Mouse (Mus musculus) frontal cortex, postnatal 25 days (tissue): ENCODE data around the gene Miox.

Experiments
- DNase-seq, 2 experiments: peaks; one replicate each; pipeline ENCODE4 v3.0.0; 2022; ENCODE audit warnings: low spot score in 2 of 2

Miox gene

GRCm38 (mm10) chr15:89316146-89316545 lies 18.1 kb upstream of the Miox start:
- DNase-seq = no peak

GRCm38 (mm10) chr15:89321264-89321663 lies 12.9 kb upstream of the Miox start:
- no peak for DNase-seq

- DNase-seq = no peak
Measured at GRCm38 (mm10) chr15:89322670-89323522, 11.3 kb upstream of the Miox start, which contains the start of gene Adm2. TSS of gene Adm2 (plus strand) at chr15:89322720.

- DNase-seq = no peak
Measured at GRCm38 (mm10) chr15:89323656-89324055, 10.5 kb upstream of the Miox start.

- no peak for DNase-seq
Measured at GRCm38 (mm10) chr15:89326441-89326840, 7.8 kb upstream of the Miox start.

GRCm38 (mm10) chr15:89334774-89335537 lies 758 bp downstream of the Miox start:
- DNase-seq = no peak

GRCm38 (mm10) chr15:89336422-89336821 lies 2.2 kb downstream of the Miox start:
- no peak for DNase-seq

GRCm38 (mm10) chr15:89339696-89340095 lies 5.5 kb downstream of the Miox start:
- no peak for DNase-seq

GRCm38 (mm10) chr15:89340136-89340535 lies 5.9 kb downstream of the Miox start:
- DNase-seq = no peak

GRCm38 (mm10) chr15:89341678-89342077 lies 7.5 kb downstream of the Miox start:
- no peak for DNase-seq

- DNase-seq = no peak
Measured at GRCm38 (mm10) chr15:89343325-89343724, 9.1 kb downstream of the Miox start.

GRCm38 (mm10) chr15:89350447-89350846 lies 16.2 kb downstream of the Miox start:
- DNase-seq = no peak

- no peak for DNase-seq
Measured at GRCm38 (mm10) chr15:89351302-89351701, 17.1 kb downstream of the Miox start.

- no peak for DNase-seq
Measured at GRCm38 (mm10) chr15:89352054-89352453, 17.9 kb downstream of the Miox start.

- no peak for DNase-seq
Measured at GRCm38 (mm10) chr15:89352795-89353194, 18.6 kb downstream of the Miox start.

GRCm38 (mm10) chr15:89353837-89354236 lies 19.6 kb downstream of the Miox start:
- no peak for DNase-seq

GRCm38 (mm10) chr15:89354455-89354854 lies 20.3 kb downstream of the Miox start:
- DNase-seq = no peak

GRCm38 (mm10) chr15:89355241-89356187 lies 21.3 kb downstream of the Miox start, which contains the start of the genes Lmf2 and Ncaph2:
TSS of gene Lmf2 (minus strand) at chr15:89355659.
TSS of gene Ncaph2 (plus strand) at chr15:89355719.
- peak; percentile 86 to 90 for DNase-seq

GRCm38 (mm10) chr15:89356372-89356771 lies 22.2 kb downstream of the Miox start:
- DNase-seq = no peak

- no peak for DNase-seq
Measured at GRCm38 (mm10) chr15:89358784-89359183, 24.6 kb downstream of the Miox start.

GRCm38 (mm10) chr15:89363051-89363450 lies 28.9 kb downstream of the Miox start:
- DNase-seq = no peak

- no peak for DNase-seq
Measured at GRCm38 (mm10) chr15:89365141-89365551, 30.9 kb downstream of the Miox start.
